Mouse (Mus musculus) large intestine, adult 2 months (tissue): ENCODE data around the gene Icam5. TPM values are rescaled to one million over a fixed set of nuclear protein-coding genes. Genes with fewer than 3 reads are reported as not detected.
"Not testable (repeated sequence)": the region's sequence is repeated elsewhere in the genome, so short reads cannot be mapped to it uniquely, and the experiment has no call there.

Experiments
- DNase-seq: peaks from one replicate; pipeline ENCODE4 v3.0.0-alpha.2; 2012; ENCODE audit warnings: low read depth, low spot score
- whole genome bisulfite sequencing: fragments of 180-500 bp; shearing (Covaris S2); methylation state at CpG from one replicate; pipeline ENCODE4 v1.1.7; 2018; 5-methylcytosine and 5-hydroxymethylcytosine counted together
- polyA plus RNA-seq: library from polyadenylated mRNA; depleted of rRNA; stranded (reverse); fragments of >200 nt; gene quantifications from 2 replicates; pipeline ENCODE4 v1.2.3, GENCODE M21; 2012

The Icam5 gene
- polyA plus RNA-seq, 1 experiment = 0.14 TPM

- WGBS = under 1% methylated on average over 36 of the region's 36 CpGs
- DNase-seq = no peak
Measured at GRCm38 (mm10) chr9:21031251-21031895, 500 bp upstream of the Icam5 start.

- 3% methylated on average over 7 of the region's 7 CpGs for WGBS
Measured at GRCm38 (mm10) chr9:21032491-21032890, 618 bp downstream of the Icam5 start.

GRCm38 (mm10) chr9:21033136-21033535 is 1.3 kb downstream of the Icam5 start:
- peak; percentile 73 for DNase-seq
- under 1% methylated on average over 34 of the region's 34 CpGs for whole genome bisulfite sequencing

More at GRCm38 (mm10) chr9:21032491-21032890, 618 bp downstream of the Icam5 start:
- DNase-seq = no peak

- no peak for DNase-seq
- 10% methylated on average over 17 of the region's 17 CpGs for WGBS
Measured at GRCm38 (mm10) chr9:21034481-21035085, 2.7 kb downstream of the Icam5 start.

GRCm38 (mm10) chr9:21035586-21035985 is 3.7 kb downstream of the Icam5 start:
- 45% methylated on average over 9 of the region's 9 CpGs for WGBS
- DNase-seq = no peak

- no peak for DNase-seq
- WGBS = 18% methylated on average over 20 of the region's 20 CpGs
Measured at GRCm38 (mm10) chr9:21036161-21036560, 4.3 kb downstream of the Icam5 start.

- DNase-seq = no peak
- WGBS = 11% methylated on average over 22 of the region's 22 CpGs
Measured at GRCm38 (mm10) chr9:21036666-21037065, 4.8 kb downstream of the Icam5 start.

- no peak for DNase-seq
- 4% methylated on average over 31 of the region's 31 CpGs for WGBS
Measured at GRCm38 (mm10) chr9:21037481-21037891, 5.6 kb downstream of the Icam5 start.

GRCm38 (mm10) chr9:21039779-21040178 is 7.9 kb downstream of the Icam5 start:
- no peak for DNase-seq
- WGBS = 88% methylated on average over 3 of the region's 3 CpGs

GRCm38 (mm10) chr9:21041308-21041707 is 9.4 kb downstream of the Icam5 start:
- DNase-seq = no peak
- WGBS = 42% methylated on average over 4 of the region's 4 CpGs

- 85% methylated on average over 4 of the region's 4 CpGs for WGBS
- no peak for DNase-seq
Measured at GRCm38 (mm10) chr9:21043563-21043962, 11.7 kb downstream of the Icam5 start.

- not testable (repeated sequence) for DNase-seq
- 72% methylated on average over 1 of the region's 1 CpGs for WGBS
Measured at GRCm38 (mm10) chr9:21044785-21045184, 12.9 kb downstream of the Icam5 start.

GRCm38 (mm10) chr9:21045235-21045634 is 13.4 kb downstream of the Icam5 start:
- WGBS = 46% methylated on average over 3 of the region's 3 CpGs
- DNase-seq = no peak

GRCm38 (mm10) chr9:21051578-21051977 is 19.7 kb downstream of the Icam5 start:
- 58% methylated on average over 10 of the region's 10 CpGs for WGBS
- DNase-seq = no peak

GRCm38 (mm10) chr9:21062928-21063327 is 31.1 kb downstream of the Icam5 start:
- 93% methylated on average over 2 of the region's 2 CpGs for WGBS
- no peak for DNase-seq

- WGBS = 87% methylated on average over 27 of the region's 27 CpGs
- DNase-seq = no peak
Measured at GRCm38 (mm10) chr9:21067006-21067684, 35.3 kb downstream of the Icam5 start, which contains the start of gene Zglp1. TSS of gene Zglp1 (minus strand) at chr9:21067093.

- WGBS = 3% methylated on average over 4 of the region's 4 CpGs
- DNase-seq = no peak
Measured at GRCm38 (mm10) chr9:21072641-21073040, 40.8 kb downstream of the Icam5 start.

GRCm38 (mm10) chr9:21073044-21073840 is 41.4 kb downstream of the Icam5 start, which contains the start of the genes Gm49373 and Fdx1l:
TSS of gene Gm49373 (minus strand) at chr9:21073096.
TSS of gene Fdx1l (minus strand) at chr9:21073614.
- 1% methylated on average over 58 of the region's 58 CpGs for WGBS
- DNase-seq = peak; percentile 83

GRCm38 (mm10) chr9:21074173-21074572 is 42.3 kb downstream of the Icam5 start:
- WGBS = 57% methylated on average over 1 of the region's 1 CpGs
- no peak for DNase-seq

GRCm38 (mm10) chr9:21075625-21076024 is 43.8 kb downstream of the Icam5 start:
- no peak for DNase-seq
- 89% methylated on average over 3 of the region's 3 CpGs for WGBS
